Comparison of ENCODE assay signal across 13 mouse cellular contexts in the genomic region with DNA sequence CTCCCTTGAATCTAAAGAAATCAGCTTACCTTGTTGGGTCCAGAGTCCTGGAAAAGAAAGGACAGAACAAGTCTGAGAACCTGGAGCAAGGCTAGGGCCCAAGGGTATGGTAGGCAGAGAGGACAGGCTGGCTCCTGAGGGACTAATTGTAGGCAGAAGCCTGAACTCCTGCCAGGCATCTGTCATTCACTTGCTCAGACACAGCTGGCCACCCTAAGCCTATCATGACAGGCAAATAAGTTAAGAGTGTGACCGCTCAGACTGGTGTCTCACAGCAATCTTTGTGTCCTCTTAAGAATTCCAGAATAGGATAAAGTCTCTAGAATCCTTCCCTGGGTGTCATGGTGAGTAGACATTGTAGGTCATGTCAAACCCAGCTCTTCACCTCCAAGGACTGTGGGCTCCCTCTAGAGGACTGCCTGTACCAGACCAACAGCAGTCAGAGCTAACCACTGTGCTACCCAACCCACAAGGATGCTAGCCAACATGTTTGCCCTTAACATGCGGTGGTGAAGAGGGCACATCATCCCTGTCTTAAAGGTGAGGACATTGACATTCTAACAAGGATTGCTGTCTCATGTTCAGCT. TPM values are rescaled to one million over a fixed set of nuclear protein-coding genes. Genes with fewer than 3 reads are reported as not detected.
DNase-seq lines count a peak whose midpoint lies in the region; ATAC-seq and TF ChIP-seq lines count a peak whose summit lies in the region.
"Had no signal": no experiment of that assay in that cellular context is flagged by ENCODE, and none has a peak within 500 bp of the region (broad histone marks: within the 10 kb centered on the region; RNA-seq: fewer than 3 reads in every experiment).

No protein-coding gene starts in this region.

- H3K9me3 ChIP-seq in kidney, embryonic 14.5 days (ENCODE audit: control insufficient read depth, low read length): no peaks in the 10 kb centered on the region
- H3K9me3 ChIP-seq in liver, postnatal 0 days (ENCODE audit: low read length): no peaks in the 10 kb centered on the region
- H3K9me3 ChIP-seq: liver, embryonic 15.5 days had no signal

- no peak for TF ChIP-seq POLR2A in kidney, adult 2 months (IDR thresholded peaks at IDR 0.05; ENCODE audit: low read depth, low read length)

- peak; percentile 62 for TF ChIP-seq CTCF in kidney, adult 2 months (conservative IDR thresholded peaks at IDR 0.05; ENCODE audit: insufficient read depth, insufficient read length, low read depth, low read length)
- TF ChIP-seq CTCF in liver, postnatal 0 days (IDR thresholded peaks at IDR 0.05; ENCODE audit: low read depth): peak; percentile 68

- no peaks in the 10 kb centered on the region for H3K4me1 ChIP-seq in kidney, adult 2 months (ENCODE audit: control insufficient read depth, insufficient read depth, low read length)
- H3K4me1 ChIP-seq in kidney, embryonic 14.5 days (ENCODE audit: control insufficient read depth, insufficient read depth, low read length): no peaks in the 10 kb centered on the region
- no peaks in the 10 kb centered on the region for H3K4me1 ChIP-seq in liver, postnatal 0 days (ENCODE audit: insufficient read depth)
- H3K4me1 ChIP-seq: liver, embryonic 15.5 days had no signal

- H3K36me3 ChIP-seq in kidney, adult 2 months (ENCODE audit: control insufficient read depth, insufficient read depth, low read length): no peaks in the 10 kb centered on the region
- H3K36me3 ChIP-seq in kidney, embryonic 14.5 days (ENCODE audit: control insufficient read depth, insufficient read depth, low read length): no peaks in the 10 kb centered on the region
- no peaks in the 10 kb centered on the region for H3K36me3 ChIP-seq in liver, postnatal 0 days (replicated peaks; ENCODE audit: insufficient read depth, low read length)
- H3K36me3 ChIP-seq: liver, embryonic 15.5 days had no signal

- H3K27ac ChIP-seq in kidney, adult 2 months (ENCODE audit: insufficient read depth, low read depth, low read length): no peak overlapping the region
- H3K27ac ChIP-seq in kidney, embryonic 14.5 days (ENCODE audit: low read depth, low read length): no peak overlapping the region
- H3K27ac ChIP-seq in liver, postnatal 0 days (ENCODE audit: low read depth): no peak overlapping the region
- H3K27ac ChIP-seq: liver, embryonic 15.5 days had no signal

- no peak overlapping the region for H3K4me2 ChIP-seq in kidney, embryonic 14.5 days (replicated peaks; ENCODE audit: low read depth, low read length)
- H3K4me2 ChIP-seq in liver, postnatal 0 days (ENCODE audit: low read depth, low read length): no peak overlapping the region
- H3K4me2 ChIP-seq: liver, embryonic 15.5 days had no signal

- no peak overlapping the region for H3K4me3 ChIP-seq in kidney, adult 2 months (ENCODE audit: insufficient read depth, low read depth, low read length)
- no peak overlapping the region for H3K4me3 ChIP-seq in kidney, embryonic 14.5 days (ENCODE audit: low read length)
- no peak overlapping the region for H3K4me3 ChIP-seq in liver, postnatal 0 days (ENCODE audit: low read depth, low read length)
- H3K4me3 ChIP-seq: liver, embryonic 15.5 days had no signal

- H3K9ac ChIP-seq in kidney, embryonic 14.5 days (ENCODE audit: low read depth, low read length): no peak overlapping the region
- no peak overlapping the region for H3K9ac ChIP-seq in liver, postnatal 0 days (replicated peaks)
- H3K9ac ChIP-seq: liver, embryonic 15.5 days had no signal

- H3K27me3 ChIP-seq in kidney, adult 2 months (replicated peaks; ENCODE audit: control insufficient read depth, insufficient read depth, low read length): no peaks in the 10 kb centered on the region
- no peaks in the 10 kb centered on the region for H3K27me3 ChIP-seq in kidney, embryonic 14.5 days (ENCODE audit: control insufficient read depth, insufficient read depth, low read length)
- no peaks in the 10 kb centered on the region for H3K27me3 ChIP-seq in liver, postnatal 0 days (ENCODE audit: insufficient read depth, low read length)
- H3K27me3 ChIP-seq: liver, embryonic 15.5 days had no signal

- no peak for TF ChIP-seq EP300 in liver, postnatal 0 days (IDR thresholded peaks at IDR 0.05; ENCODE audit: low read depth)

- DNase-seq in adrenal gland, adult (ENCODE audit: inconsistent age in 2 of 2, low spot score in 1 of 2): peak; percentile 35 to 75
- DNase-seq in adrenal gland, adult 8-10 months: no peak
- DNase-seq in kidney, adult 2 months: no peak
- DNase-seq in ES-CJ7 (ENCODE audit: low read depth, low spot score): peak; percentile 38
- DNase-seq in liver, postnatal 0 days: peak; percentile 37
- no peak for DNase-seq in natural killer cell, adult 2 months (ENCODE audit: low spot score in 2 of 2)
- no peak for DNase-seq in urinary bladder, postnatal 36 days (ENCODE audit: low spot score in 2 of 2)
- DNase-seq: gastrocnemius, postnatal 14 days; kidney, adult 18-20 months; thymus, adult 2 months had no signal

- no peak for ATAC-seq in kidney, embryonic 14.5 days (ENCODE audit: low FRiP score, low TSS enrichment)
- ATAC-seq in liver, postnatal 0 days: no peak

- WGBS in kidney, adult 2 months: 86% methylated on average over 2 of the region's 2 CpGs
- 90% methylated on average over 2 of the region's 2 CpGs for WGBS in kidney, embryonic 14.5 days
- 75% methylated on average over 2 of the region's 2 CpGs for WGBS in liver, postnatal 0 days (ENCODE audit: insufficient replicate concordance)

RNA-seq across cellular contexts. Expression of a gene that starts 29.4 kb away (rescaled TPM):
- 10 to 100 TPM; 55.1 to 76.1 (median 69.1) TPM for total RNA-seq in adrenal gland, adult 8-10 months (2022)
- polyA plus RNA-seq in kidney, adult 2 months (2012; rRNA removed): 1.3 and 1.4 TPM in 2 replicates
- 3.2 and 6.9 TPM in 2 replicates for polyA plus RNA-seq in kidney, embryonic 14.5 days (2014; fragmentation: Nextera tagmentation; extraction: Ambion mirVana)
- polyA plus RNA-seq in liver, postnatal 0 days (2015; fragmentation: Nextera tagmentation; extraction: Ambion mirVana): 0.17 and 0.28 TPM in 2 replicates
- total RNA-seq: neutrophil, adult 5-6 weeks had no signal

Comparison
In these comparisons a context has a peak if more than half of its experiments do, and no peak if none do; other contexts are left out.
1. DNase-seq: peak in adrenal gland, adult (2 of 2), ES-CJ7 (single experiment) and liver, postnatal 0 days (single experiment); none in adrenal gland, adult 8-10 months (single experiment), kidney, adult 2 months (single experiment), natural killer cell, adult 2 months (0 of 2) and urinary bladder, postnatal 36 days (0 of 2).